Mouse (Mus musculus) kidney, adult 8-10 months (tissue): Measurements from ENCODE around the gene Col6a5.

Source experiments
- DNase-seq, 2 experiments: peaks; one replicate each; pipeline ENCODE4 v3.0.0; 2022

The Col6a5 gene

GRCm38 (mm10) chr9:105819155-105819709 is 141.2 kb downstream of the Col6a5 start:
- DNase-seq: no peak

DNA sequence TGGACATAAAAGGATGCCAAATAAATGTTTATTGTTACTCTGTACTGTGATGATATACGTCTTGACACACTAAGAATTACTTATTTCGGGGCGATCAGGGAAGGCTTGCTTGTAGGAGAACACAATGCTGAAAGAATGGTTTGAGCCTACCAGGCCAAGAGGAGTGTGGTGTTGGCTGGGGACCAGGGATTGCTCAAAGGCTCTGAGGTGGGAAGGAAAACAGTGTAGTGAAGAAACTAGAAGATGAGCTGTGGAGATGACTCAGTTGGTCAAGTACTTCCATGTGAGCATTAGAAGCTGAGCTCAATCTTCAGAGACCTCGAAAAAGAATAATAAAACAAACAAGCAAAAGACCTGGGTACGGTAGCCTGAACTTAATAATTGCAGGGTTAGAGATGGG is 146.0 kb downstream of the Col6a5 start:
- no peak for DNase-seq

DNA sequence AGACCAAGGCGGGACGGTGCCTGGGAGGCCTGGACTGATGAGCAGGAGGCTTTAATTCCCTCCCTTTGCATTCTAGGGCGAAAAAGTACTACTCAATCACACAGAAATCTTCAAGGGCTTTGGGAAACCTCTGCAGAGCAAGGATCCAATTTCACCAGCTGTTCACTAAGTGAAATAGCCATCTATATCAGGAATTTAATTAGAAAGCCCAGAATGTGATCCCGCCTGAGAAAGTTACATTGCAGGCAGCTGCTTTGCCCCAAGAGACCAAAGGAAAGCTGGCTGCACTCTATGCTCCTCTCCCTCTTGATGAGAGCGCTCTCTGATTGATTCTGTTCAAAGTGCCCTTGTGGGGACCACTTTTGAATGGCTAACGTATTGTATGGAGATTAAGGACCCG is 149.0 kb downstream of the Col6a5 start:
- peak in 1 of 2 experiments; percentile 26 for DNase-seq

DNA sequence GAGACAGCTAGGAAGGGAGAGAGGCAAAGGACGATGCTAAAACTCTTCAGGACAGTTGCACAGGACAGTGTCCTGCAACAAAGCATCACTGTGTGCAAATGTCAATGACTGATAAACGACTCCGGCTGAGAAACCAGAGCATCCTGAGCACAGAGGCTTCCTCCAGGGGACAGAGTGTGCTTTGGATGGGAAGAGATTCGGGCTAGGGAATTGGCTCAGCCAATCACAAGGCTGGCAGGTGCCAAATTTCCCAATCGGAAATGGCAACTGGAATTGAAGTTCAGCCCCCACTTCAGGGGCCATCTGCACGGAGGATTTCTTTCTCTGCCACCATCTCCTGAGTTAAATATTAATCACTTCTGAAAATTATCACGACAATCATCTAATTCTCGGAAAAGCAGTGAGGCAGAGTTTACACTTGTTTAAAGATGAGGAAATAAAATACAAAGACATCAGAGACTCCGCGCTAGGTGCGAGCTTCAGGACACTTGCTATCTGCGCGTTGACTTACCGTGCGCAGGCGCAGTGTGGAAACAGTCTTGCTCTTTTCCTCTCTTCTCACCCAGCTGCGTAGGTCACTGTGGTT is 151.4 kb downstream of the Col6a5 start:
- no peak for DNase-seq
